Mouse (Mus musculus) bone marrow, adult 2 months (tissue): ENCODE measurements around the gene Barhl2.

ENCODE experiments used
- CTCF ChIP-seq: fragments of 200-500 bp; IDR thresholded peaks from 2 replicates; pipeline ENCODE4 v1.5.1; 2011; ENCODE audit warnings: low read length, control low read depth; ENCODE audit not compliant: control insufficient read depth, insufficient read depth
- POLR2A ChIP-seq: fragments of 200-500 bp; IDR thresholded peaks from 2 replicates; pipeline ENCODE4 v1.6.1; 2011; ENCODE audit warnings: low read depth, mild to moderate bottlenecking, control low read depth, low read length, borderline replicate concordance; ENCODE audit not compliant: control insufficient read depth

GRCm38 (mm10) chr5:106455984-106456383, 2.0 kb downstream of the Barhl2 start:
- TF ChIP-seq CTCF (no peak), POLR2A (no peak)
